Mouse (Mus musculus) cerebellum, postnatal 4 days (tissue): ENCODE measurements around the gene Zfp28.
"Not testable (repeated sequence)": the region's sequence is repeated elsewhere in the genome, so short reads cannot be mapped to it uniquely, and the experiment has no call there.

Experiments used
- DNase-seq, 2 experiments: peaks; one replicate each; pipeline ENCODE4 v3.0.0; 2022; ENCODE audit warnings: low spot score in 2 of 2, mixed read lengths in 1 of 2

The Zfp28 gene

GRCm38 (mm10) chr7:6383044-6383455 lies at the start of gene Zfp28:
Gene Zfp28 (plus strand): TSS chr7:6383295.
- peak; percentile 89 to 92 for DNase-seq

GRCm38 (mm10) chr7:6339865-6340264 lies 43.2 kb upstream of the Zfp28 start:
- no peak for DNase-seq

- DNase-seq = peak; percentile 32 to 66
Measured at GRCm38 (mm10) chr7:6343501-6344071, 39.5 kb upstream of the Zfp28 start, which contains the start of gene Gm3854. Gene Gm3854 (plus strand): TSS chr7:6343759.

- no peak for DNase-seq
Measured at GRCm38 (mm10) chr7:6344124-6344523, 39.0 kb upstream of the Zfp28 start.

- DNase-seq = no peak
Measured at GRCm38 (mm10) chr7:6358121-6358520, 25.0 kb upstream of the Zfp28 start.

- no peak for DNase-seq
Measured at GRCm38 (mm10) chr7:6358937-6359590, 24.0 kb upstream of the Zfp28 start.

GRCm38 (mm10) chr7:6360477-6361060 lies 22.5 kb upstream of the Zfp28 start:
- no peak for DNase-seq

GRCm38 (mm10) chr7:6361756-6362155 lies 21.3 kb upstream of the Zfp28 start:
- no peak for DNase-seq

GRCm38 (mm10) chr7:6362268-6363046 lies 20.6 kb upstream of the Zfp28 start:
- peak; percentile 88 to 95 for DNase-seq

- peak in 1 of 2 experiments; percentile 41 for DNase-seq
Measured at GRCm38 (mm10) chr7:6363047-6363488, 20.0 kb upstream of the Zfp28 start, which contains the start of gene Zfp78. Gene Zfp78 (plus strand): TSS chr7:6363280.

- DNase-seq = no peak
Measured at GRCm38 (mm10) chr7:6364761-6365160, 18.3 kb upstream of the Zfp28 start.

- no peak for DNase-seq
Measured at GRCm38 (mm10) chr7:6367185-6367584, 15.9 kb upstream of the Zfp28 start.

- not testable (repeated sequence) for DNase-seq
Measured at GRCm38 (mm10) chr7:6368146-6368545, 14.9 kb upstream of the Zfp28 start.

- DNase-seq = no peak
Measured at GRCm38 (mm10) chr7:6369460-6369859, 13.6 kb upstream of the Zfp28 start.

- no peak for DNase-seq
Measured at GRCm38 (mm10) chr7:6372993-6373392, 10.1 kb upstream of the Zfp28 start.

- no peak for DNase-seq
Measured at GRCm38 (mm10) chr7:6378441-6378840, 4.7 kb upstream of the Zfp28 start.

- no peak for DNase-seq
Measured at GRCm38 (mm10) chr7:6381431-6381830, 1.7 kb upstream of the Zfp28 start.

GRCm38 (mm10) chr7:6384011-6384410 lies 916 bp downstream of the Zfp28 start:
- no peak for DNase-seq

GRCm38 (mm10) chr7:6386995-6387394 lies 3.9 kb downstream of the Zfp28 start:
- no peak for DNase-seq

GRCm38 (mm10) chr7:6388971-6389370 lies 5.9 kb downstream of the Zfp28 start:
- DNase-seq = no peak

GRCm38 (mm10) chr7:6389449-6389848 lies 6.4 kb downstream of the Zfp28 start:
- no peak for DNase-seq
